Mouse (Mus musculus): Measurements from ENCODE around the gene Olfr1122.
"Not testable (repeated sequence)": the region's sequence is repeated elsewhere in the genome, so short reads cannot be mapped to it uniquely, and the experiment has no call there.

The Olfr1122 gene

GRCm38 (mm10) chr2:87385549-87385948 is at the start of gene Olfr1122:
TSS of gene Olfr1122 (plus strand) at chr2:87385849.
- ChIA-PET POLR2A (no interaction called here), CTCF (no interaction called here)

GRCm38 (mm10) chr2:87354515-87354914 is 31.1 kb upstream of the Olfr1122 start, which contains the start of gene Olfr1120:
TSS of gene Olfr1120 (plus strand) at chr2:87354815.
- ChIA-PET CTCF (no interaction called here), POLR2A (no interaction called here)

GRCm38 (mm10) chr2:87360121-87360520 is 25.5 kb upstream of the Olfr1122 start:
- POLR2A ChIA-PET, CTCF ChIA-PET: not testable (repeated sequence)

DNA sequence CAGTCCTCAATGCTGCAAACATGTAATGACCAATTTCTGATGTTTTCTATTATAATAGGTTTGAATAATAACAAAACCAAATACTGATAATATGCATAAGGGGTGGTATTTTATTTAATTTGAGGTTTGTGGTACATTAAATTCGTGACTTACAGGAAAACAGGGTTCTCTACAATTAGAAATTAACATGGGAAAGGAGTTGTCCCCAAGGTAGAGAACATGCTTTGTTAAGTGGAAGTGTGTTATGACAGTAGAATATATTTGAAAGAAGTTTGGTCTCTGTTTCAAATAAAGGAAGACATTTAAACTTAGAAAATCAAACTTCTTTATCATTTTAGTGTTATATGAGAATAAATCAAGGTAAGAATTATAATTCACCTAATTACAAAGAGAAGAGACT is 16.1 kb upstream of the Olfr1122 start, which contains the start of gene Olfr1121:
Gene Olfr1121 (plus strand): TSS at position 301 of the 400 bp plus-strand sequence.
- POLR2A ChIA-PET: no interaction called here
- CTCF ChIA-PET: no interaction called here

DNA sequence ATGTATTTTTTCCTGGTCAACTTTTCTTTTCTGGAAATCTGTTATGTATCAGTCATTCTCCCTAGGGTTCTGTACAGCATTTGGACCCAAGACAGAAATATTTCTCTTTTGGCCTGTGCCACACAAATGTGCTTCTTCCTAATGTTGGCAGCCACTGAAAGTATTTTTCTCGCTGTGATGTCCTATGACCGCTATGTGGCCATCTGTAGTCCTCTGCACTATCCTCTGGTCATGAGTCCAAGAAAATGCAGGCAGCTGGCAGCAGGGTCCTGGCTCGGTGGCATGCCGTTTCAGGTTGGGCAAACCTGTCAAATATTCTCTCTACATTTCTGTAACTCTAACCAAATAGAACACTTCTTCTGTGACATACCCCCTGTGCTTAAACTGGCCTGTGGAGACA is 13.9 kb upstream of the Olfr1122 start:
- POLR2A ChIA-PET: no interaction called here
- CTCF ChIA-PET: no interaction called here

DNA sequence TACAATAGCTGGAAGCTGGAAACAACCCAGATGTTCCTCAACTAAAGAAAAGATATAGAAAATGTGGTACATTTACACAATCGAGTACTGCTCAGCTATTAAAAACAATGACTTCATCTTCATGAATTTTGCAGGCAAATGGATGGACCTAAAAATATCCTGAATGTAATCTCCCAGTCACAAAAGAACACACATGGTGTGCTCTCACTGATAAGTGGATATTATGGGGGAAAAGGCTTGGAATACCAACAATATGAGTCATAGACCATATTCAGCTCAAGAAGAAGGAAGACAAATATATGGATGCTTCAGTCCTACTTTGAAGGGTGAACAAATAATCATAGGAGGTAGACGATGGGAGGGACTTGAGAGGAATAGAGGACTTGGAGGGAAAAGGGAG is 1.7 kb upstream of the Olfr1122 start:
- POLR2A ChIA-PET: no interaction called here

DNA sequence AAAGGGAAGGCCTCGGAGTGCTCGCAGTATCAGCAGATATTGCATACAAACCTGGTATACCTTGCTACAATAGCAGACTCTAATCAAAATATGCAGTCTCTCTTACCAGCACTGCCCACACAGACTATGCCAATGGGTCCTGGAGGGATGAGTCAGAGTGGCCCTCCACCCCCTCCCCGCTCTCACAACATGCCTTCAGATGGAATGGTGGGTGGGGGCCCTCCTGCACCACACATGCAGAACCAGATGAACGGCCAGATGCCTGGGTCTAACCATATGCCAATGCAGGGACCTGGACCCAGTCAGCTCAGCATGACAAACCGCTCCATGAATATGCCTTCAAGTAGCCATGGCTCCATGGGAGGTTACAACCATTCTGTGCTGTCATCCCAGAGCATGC is 8.0 kb downstream of the Olfr1122 start:
- CTCF ChIA-PET: not testable (repeated sequence)

More for the DNA sequence above, 1.7 kb upstream of the Olfr1122 start:
- CTCF ChIA-PET: no interaction called here

GRCm38 (mm10) chr2:87394686-87395085 is 9.0 kb downstream of the Olfr1122 start:
- CTCF ChIA-PET, POLR2A ChIA-PET: not testable (repeated sequence)

More for the DNA sequence above, 8.0 kb downstream of the Olfr1122 start:
- POLR2A ChIA-PET: not testable (repeated sequence)

GRCm38 (mm10) chr2:87416335-87416734 is 30.7 kb downstream of the Olfr1122 start, which contains the start of gene Olfr1123:
TSS of gene Olfr1123 (plus strand) at chr2:87416635.
- ChIA-PET POLR2A (no interaction called here), CTCF (no interaction called here)

- CTCF ChIA-PET: no interaction called here
- POLR2A ChIA-PET: no interaction called here
Measured at GRCm38 (mm10) chr2:87429975-87430374, 44.3 kb downstream of the Olfr1122 start, which contains the start of gene Olfr1124. TSS of gene Olfr1124 (plus strand) at chr2:87430275.

DNA sequence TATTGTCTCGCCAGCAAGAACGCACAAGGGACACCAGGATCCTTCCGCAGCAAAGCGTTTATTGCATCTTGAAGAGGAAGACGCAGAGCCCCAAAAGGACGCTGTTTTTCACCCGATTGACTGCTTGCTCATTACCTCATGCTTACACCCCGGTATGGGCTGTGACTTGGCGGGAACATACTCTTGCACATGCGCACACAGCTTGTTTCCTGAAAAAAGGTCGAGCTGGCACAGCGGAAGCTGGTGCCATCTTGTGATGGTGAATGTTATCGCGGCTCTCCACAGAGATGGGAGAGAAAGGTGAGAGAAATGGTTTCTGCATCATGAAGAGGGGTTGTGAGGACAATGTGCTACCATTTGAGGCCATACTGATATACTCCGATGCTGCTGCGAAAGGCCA is 52.1 kb downstream of the Olfr1122 start:
- CTCF ChIA-PET: no interaction called here

More for the DNA sequence above, 52.1 kb downstream of the Olfr1122 start:
- POLR2A ChIA-PET: no interaction called here

Data from embryonic stem cell, embryonic (primary cell).